Mouse (Mus musculus) CD4-positive helper T cell, adult 2 months (primary cell): ENCODE data around the gene Pfdn5.

Experiments used
- DNase-seq: peaks from one replicate; pipeline ENCODE4 v3.0.0-alpha.2; 2012; ENCODE audit warnings: low read depth, missing footprints, low spot score

Pfdn5 gene

DNA sequence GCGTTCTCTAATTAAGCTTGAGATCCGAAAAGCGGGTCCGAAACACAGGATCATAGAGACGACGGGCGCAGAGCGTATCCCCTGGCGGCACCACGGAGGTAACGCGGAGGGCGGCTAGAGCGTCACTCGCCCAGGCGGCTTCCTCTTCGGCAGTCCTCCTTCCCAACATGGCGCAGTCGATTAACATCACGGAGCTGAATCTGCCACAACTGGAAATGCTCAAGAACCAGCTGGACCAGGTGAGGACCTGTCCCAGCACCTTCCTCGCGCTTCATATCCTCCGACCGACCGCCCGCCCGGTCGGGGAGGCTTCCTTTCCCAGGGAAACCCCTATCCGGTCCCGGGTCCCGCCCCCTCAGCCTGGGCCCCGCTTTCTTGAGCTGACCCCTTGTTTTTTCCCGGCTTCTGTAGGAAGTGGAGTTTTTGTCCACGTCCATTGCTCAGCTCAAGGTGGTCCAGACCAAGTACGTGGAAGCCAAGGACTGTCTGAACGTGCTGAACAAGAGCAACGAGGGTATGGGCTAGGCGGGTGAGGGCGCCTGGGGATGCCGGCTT, at the start of gene Pfdn5:
Gene Pfdn5, plus strand, starts transcription at position 95 of the 555 bp plus-strand sequence.
- DNase-seq = peak; percentile 88

- no peak for DNase-seq
Measured at GRCm38 (mm10) chr15:102278726-102279091, 47.2 kb upstream of the Pfdn5 start.

- peak; percentile 96 for DNase-seq
Measured at GRCm38 (mm10) chr15:102279092-102279782, 46.7 kb upstream of the Pfdn5 start, which contains the start of gene Mfsd5. Gene Mfsd5, plus strand, starts transcription at chr15:102279454.

DNA sequence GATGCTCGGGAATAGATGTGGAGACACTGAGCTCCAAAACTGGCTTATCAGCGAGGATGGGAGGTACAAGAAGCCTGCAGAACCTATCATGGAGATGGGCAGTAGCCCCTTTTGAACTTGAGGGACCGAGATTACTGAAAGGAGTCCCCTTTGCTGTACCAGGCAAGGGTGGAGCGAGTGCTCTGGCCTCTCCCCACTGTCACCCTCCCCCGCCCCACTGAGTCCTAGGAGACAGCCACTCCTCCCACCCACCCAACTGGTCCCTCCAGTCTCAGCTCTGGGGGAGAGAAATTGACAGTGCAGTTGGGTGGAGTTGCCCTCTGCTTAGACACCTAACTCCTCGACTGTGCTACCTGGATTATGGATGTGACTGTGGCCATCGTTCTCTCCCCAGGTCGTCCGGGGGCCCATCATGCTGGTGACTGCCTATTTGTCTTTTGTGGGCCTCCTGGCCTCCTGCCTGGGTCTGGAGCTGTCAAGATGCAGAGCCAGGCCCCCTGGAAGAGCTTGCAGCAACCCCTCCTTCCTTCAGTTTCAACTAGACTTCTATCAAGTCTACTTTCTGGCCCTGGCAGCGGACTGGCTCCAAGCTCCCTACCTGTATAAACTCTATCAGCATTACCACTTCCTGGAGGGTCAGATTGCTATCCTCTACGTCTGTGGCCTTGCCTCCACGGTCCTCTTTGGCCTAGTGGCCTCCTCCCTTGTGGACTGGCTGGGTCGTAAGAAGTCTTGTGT, 46.0 kb upstream of the Pfdn5 start:
- no peak for DNase-seq

DNA sequence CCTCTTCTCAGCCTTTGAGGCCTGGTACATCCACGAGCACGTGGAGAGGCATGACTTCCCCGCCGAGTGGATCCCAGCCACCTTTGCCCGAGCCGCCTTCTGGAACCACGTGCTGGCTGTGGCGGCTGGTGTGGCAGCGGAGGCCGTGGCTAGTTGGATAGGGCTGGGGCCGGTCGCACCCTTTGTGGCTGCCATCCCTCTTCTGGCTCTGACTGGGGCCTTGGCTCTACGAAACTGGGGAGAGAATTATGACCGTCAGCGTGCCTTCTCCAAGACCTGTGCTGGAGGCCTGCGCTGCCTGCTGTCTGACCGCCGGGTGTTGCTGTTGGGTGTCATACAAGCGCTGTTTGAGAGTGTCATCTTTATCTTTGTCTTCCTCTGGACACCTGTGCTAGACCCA, 45.3 kb upstream of the Pfdn5 start:
- no peak for DNase-seq

- no peak for DNase-seq
Measured at GRCm38 (mm10) chr15:102282463-102283292, 43.2 kb upstream of the Pfdn5 start.

DNA sequence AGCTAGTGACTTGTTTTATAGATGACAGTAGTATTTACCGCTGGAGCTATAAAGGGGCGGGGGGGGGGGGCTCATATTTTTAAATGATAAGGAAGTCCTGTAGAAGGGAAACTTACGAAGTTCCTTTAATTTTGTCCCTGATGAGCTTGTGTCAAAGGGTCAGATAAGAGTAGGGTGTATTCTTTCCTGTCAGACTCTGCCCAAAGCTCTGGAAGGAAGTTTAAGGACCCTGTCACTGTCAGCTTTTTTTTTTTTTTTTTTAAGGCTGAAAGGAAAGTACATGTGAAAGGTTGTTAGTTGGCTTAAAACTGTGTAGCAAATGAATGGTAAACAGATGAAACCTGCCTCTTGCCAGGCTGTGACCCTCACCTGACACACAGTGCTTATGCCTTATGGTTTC, 42.3 kb upstream of the Pfdn5 start:
- no peak for DNase-seq

GRCm38 (mm10) chr15:102287395-102287794, 38.5 kb upstream of the Pfdn5 start:
- peak; percentile 67 for DNase-seq

DNA sequence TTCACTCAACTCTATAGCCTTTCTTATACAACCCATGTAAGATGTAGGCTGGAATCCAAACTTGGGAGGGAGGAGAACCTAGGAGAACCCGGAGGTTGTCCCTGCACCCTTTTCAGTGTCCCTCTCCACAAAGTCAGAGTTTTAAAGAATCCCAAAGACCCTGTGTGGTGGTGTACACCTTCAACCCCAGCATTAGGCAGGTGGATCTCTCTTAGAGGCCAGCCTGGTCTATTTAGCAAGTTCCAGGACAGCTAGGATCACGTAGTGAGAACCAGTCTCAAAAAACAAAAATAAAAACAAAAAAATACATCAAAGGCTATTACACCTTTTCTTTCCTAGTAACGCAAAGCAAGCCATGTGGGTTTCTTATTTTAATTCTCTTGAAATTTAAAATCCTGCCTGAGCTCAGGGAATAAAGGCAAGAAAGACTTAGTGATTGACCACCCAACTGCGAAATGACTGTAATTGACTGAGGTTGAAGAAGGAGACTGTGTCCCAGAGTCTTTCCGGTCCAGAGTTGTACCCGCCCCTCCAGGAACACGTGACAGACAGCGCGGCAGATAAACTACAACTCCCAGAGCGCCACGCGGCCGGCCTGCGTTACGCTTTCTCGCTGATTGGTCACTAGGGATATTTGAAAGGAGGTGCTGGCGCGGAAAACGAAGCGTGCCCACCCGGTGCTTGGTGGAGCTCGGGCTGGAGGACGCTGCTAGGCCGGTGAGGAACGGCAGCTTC, 30.1 kb upstream of the Pfdn5 start, which contains the start of gene Espl1:
Gene Espl1, plus strand, starts transcription at position 634 of the 735 bp plus-strand sequence.
- peak; percentile 91 for DNase-seq

GRCm38 (mm10) chr15:102296368-102297006, 29.4 kb upstream of the Pfdn5 start:
- DNase-seq = no peak

- DNase-seq = no peak
Measured at GRCm38 (mm10) chr15:102302542-102302941, 23.4 kb upstream of the Pfdn5 start.

- DNase-seq = no peak
Measured at GRCm38 (mm10) chr15:102308717-102309116, 17.2 kb upstream of the Pfdn5 start.

- no peak for DNase-seq
Measured at GRCm38 (mm10) chr15:102310074-102310845, 15.7 kb upstream of the Pfdn5 start.

DNA sequence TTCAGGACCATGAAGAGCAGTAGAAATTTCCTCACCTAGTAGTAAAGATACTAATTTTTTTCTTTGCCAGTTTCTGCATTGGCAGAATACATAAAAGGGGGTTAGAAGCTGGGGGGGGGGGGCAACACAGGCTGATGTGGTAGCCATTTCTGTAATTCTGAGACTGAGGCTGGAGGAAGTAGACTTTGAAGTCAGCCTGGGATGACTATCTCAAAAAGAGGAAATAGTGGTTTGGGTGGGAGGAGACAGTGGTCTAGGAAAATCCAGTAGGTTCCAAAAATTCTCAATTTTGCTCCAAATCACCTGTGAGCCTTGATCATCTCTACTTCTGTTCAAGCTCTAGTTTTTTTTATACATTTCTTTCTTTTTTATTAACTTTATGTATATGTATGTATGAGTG, 14.4 kb upstream of the Pfdn5 start:
- no peak for DNase-seq

DNA sequence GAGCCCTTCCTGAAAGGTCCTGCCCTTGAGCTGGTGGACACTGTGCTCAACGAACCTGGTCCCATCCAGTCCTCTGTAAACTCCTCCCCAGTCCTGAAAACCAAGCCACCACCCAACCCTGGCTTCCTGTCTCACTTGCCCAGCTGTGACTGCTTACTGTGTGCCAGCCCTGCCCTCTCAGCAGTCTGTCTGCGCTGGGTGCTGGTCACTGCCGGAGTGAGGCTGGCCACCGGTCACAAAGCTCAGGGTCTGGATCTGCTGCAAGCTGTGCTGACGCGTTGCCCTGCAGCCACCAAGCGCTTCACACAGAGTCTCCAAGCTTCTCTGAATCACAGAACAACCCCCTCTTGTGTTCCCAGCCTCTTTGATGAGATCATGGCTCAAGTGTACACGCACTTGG, 10.6 kb upstream of the Pfdn5 start:
- no peak for DNase-seq

GRCm38 (mm10) chr15:102316263-102316662, 9.7 kb upstream of the Pfdn5 start:
- DNase-seq = peak; percentile 68

- no peak for DNase-seq
Measured at GRCm38 (mm10) chr15:102324654-102325473, 1.1 kb upstream of the Pfdn5 start.

DNA sequence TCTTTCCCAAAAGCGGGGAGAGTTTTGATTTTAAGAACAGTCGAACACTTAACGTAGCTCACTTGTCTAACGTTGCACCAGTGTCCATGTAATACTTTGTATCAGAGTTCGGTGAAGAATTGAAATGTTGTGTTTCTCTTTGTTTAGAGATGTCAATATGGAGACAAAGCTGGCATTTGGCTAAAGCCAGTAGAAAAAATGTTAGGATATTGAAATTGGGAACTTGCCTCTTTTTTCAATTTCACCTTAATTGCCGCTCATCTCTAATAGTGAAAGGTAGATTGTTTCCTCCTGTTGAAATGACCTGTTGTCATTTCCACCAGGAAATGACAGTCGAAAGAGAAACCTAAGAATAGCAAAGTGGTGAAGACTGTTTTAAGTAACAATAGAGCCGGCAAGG, 976 bp downstream of the Pfdn5 start:
- DNase-seq = no peak

DNA sequence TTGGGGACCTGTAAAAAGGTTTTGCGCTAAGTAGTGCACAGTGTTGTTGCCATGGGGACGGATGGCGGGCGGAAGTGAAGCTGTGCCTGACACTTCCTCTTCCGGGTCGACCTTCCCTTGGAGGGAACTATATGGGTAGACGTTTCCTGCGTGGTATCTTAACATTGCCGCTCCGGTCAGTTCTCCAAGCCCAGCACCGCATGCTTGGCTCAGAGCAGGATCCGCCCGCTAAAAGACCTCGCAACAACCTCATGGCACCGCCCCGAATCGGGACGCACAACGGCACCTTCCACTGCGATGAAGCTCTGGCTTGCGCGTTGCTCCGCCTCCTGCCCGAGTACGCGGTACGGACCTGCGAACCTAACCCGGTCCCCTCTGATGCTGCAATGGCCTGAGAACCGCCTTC, 5.7 kb downstream of the Pfdn5 start, which contains the start of gene Myg1:
Gene Myg1, plus strand, starts transcription at position 100 of the 406 bp plus-strand sequence.
- DNase-seq = peak; percentile 90
